Mouse (Mus musculus) B cell, adult 67 days (primary cell): Measurements from ENCODE around the gene Intu. TPM values are rescaled to one million over a fixed set of nuclear protein-coding genes. Genes with fewer than 3 reads are reported as not detected.

ENCODE experiments used
- total RNA-seq, 2 experiments: library from RNA; stranded (reverse); gene quantifications; 4 replicates each; pipeline ENCODE4 v1.2.4; 2023

The Intu gene
- 1 to 10 TPM; 1.5 to 2.0 TPM for total RNA-seq

GRCm38 (mm10) chr3:40531286-40532141, at the start of gene Intu:
Intu (plus strand) TSS chr3:40531286.

DNA sequence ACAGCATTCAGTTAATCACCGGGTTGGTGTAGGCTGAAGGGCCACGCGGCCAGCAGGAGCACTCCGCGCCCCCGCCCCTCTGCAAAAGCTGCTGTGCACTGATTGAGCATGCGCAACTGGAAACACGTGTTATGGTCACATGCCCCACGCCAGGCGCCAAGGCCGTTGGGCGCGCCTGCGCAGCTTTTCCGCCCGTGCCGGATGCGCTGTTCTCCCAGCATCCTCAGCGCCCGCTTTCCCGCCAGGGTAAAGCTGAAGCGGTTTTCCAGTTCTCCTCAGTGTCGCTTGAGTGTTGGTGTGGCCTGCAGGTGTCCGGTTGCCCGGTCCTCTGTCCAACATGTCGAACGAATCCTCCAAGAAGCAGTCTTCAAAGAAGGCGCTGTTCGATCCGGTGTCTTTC, 177.6 kb downstream of the Intu start, which contains the start of gene Slc25a31:
Gene Slc25a31 (plus strand): TSS at position 201 of the 400 bp plus-strand sequence.

DNA sequence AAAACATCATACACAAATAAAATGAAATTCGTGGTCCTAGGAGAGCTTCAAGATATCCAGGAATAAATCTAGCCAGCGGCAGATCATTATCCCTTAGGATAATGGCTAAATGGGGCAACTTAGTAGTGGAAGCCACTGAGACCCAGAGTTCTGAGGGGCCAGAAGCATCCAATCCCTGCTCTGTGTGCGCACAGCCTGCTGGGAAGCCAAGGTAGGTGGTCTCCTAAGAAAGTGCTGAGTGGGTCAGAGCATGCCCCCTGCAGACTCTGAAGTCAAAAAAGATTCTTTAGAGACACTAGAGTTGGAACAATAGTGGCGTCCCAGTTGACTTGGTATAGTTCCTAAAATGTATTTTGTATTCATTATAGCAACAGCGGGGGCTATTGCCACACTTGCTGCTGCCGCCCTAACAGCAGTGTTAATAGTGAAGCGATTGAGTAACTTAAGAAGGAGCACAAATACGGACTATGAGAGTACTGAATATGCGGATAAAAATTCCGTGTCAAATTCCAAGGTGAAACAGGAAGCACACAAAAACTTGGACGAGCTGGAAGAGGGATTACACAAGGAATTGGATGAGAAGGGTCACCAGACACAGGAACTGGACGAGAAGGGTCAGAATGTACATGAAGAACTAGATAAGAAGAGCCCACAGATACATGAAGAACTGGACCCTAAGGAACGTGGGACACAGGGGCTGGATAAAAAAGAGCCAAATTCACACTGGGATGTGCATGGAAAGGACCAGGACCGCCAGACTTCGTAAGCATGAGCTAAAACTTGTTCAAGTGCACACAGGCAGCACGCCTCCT, 213.1 kb downstream of the Intu start, which contains the start of gene Hspa4l:
Gene Hspa4l (plus strand): TSS at position 472 of the 812 bp plus-strand sequence.

Other genes with a start within 250 kb of the Intu start
- gene Slc25a31, start 177.6 kb downstream of the Intu start, total RNA-seq = not detected
- gene Hspa4l, start 213.2 kb downstream of the Intu start, total RNA-seq = 10 to 100 TPM in 1 of 2 experiments, 1 to 10 TPM in 1; 8.4 to 13.0 TPM